Mouse (Mus musculus) MEL (cell line): ENCODE measurements around the gene Rp9. TPM values are rescaled to one million over a fixed set of nuclear protein-coding genes. Genes with fewer than 3 reads are reported as not detected.

Source experiments
- DNase-seq: peaks from one replicate; pipeline ENCODE4 v3.0.0; 2011; ENCODE audit warnings: low read depth, low spot score
- H3K27ac ChIP-seq: 2 replicates; pipeline ENCODE4 v1.5.1; 2012; ENCODE audit warnings: low read depth, mild to moderate bottlenecking, control low read depth, low read length, moderate library complexity; ENCODE audit not compliant: control insufficient read depth
- H3K27me3 ChIP-seq, 2 experiments: fragments of 150-350 bp in 1 of 2; sonication (generic) in 1 of 2; 2 replicates each; pipeline ENCODE4 v1.6.1; 2012; ENCODE audit warnings: low read length in 2 of 2, mild to moderate bottlenecking in 2 of 2, improper control_type of control experiment in 1 of 2, moderate library complexity in 1 of 2; ENCODE audit not compliant: insufficient read depth in 2 of 2, control insufficient read depth in 1 of 2
- H3K36me3 ChIP-seq, 2 experiments: 2 replicates each; pipeline ENCODE4 v1.6.1; 2012 to 2014; ENCODE audit warnings: low read length in 2 of 2, improper control_type of control experiment in 1 of 2, inconsistent platforms in 1 of 2, mild to moderate bottlenecking in 1 of 2; ENCODE audit not compliant: insufficient read depth in 2 of 2, control insufficient read depth in 1 of 2
- H3K4me1 ChIP-seq, 2 experiments: fragments of 150-350 bp in 1 of 2; sonication (generic) in 1 of 2; 2 replicates each; pipeline ENCODE4 v1.6.1; 2012; ENCODE audit warnings: low read length in 2 of 2, improper control_type of control experiment in 1 of 2, mild to moderate bottlenecking in 1 of 2; ENCODE audit not compliant: insufficient read depth in 2 of 2, control insufficient read depth in 1 of 2
- H3K4me3 ChIP-seq, 2 experiments: fragments of 150-350 bp in 1 of 2; sonication (generic) in 1 of 2; 2 replicates each; pipeline ENCODE4 v1.5.1; 2012; ENCODE audit warnings: low read depth in 2 of 2, low read length in 2 of 2, mild to moderate bottlenecking in 2 of 2, moderate library complexity in 2 of 2, control low read depth in 1 of 2, improper control_type of control experiment in 1 of 2; ENCODE audit not compliant: control insufficient read depth in 1 of 2, insufficient read depth in 1 of 2
- H3K79me2 ChIP-seq: 2 replicates; pipeline ENCODE4 v1.6.1; 2012; ENCODE audit warnings: mild to moderate bottlenecking, low read length, moderate library complexity; ENCODE audit not compliant: control insufficient read depth, poor library complexity, insufficient read depth
- H3K9ac ChIP-seq: 2 replicates; pipeline ENCODE4 v1.6.1; 2012; ENCODE audit warnings: low read depth, mild to moderate bottlenecking, control low read depth, low read length, moderate library complexity; ENCODE audit not compliant: control insufficient read depth, poor library complexity, severe bottlenecking
- H3K9me3 ChIP-seq: fragments of 150-350 bp; sonication (generic); replicated peaks from 2 replicates; pipeline ENCODE4 v1.6.1; 2012; ENCODE audit warnings: mild to moderate bottlenecking, low read length, improper control_type of control experiment, moderate library complexity; ENCODE audit not compliant: insufficient read depth
- BHLHE40 ChIP-seq: IDR thresholded peaks from 2 replicates; pipeline ENCODE4 v1.6.1; 2012; ENCODE audit warnings: low read depth, mild to moderate bottlenecking, inconsistent platforms, low read length, improper control_type of control experiment, borderline replicate concordance
- CHD2 ChIP-seq: IDR thresholded peaks from 2 replicates; pipeline ENCODE4 v1.6.1; 2011; ENCODE audit warnings: low read length, improper control_type of control experiment
- CTCF ChIP-seq, 3 experiments: IDR thresholded peaks in 2 of 3; conservative IDR thresholded peaks in 1 of 3; 2 replicates each; pipeline ENCODE4 v1.5.1; 2011 to 2012; ENCODE audit warnings: low read length in 3 of 3, low read depth in 2 of 3, mild to moderate bottlenecking in 2 of 3, improper control_type of control experiment in 1 of 3, inconsistent platforms in 1 of 3, mixed read lengths in 1 of 3, moderate library complexity in 1 of 3; ENCODE audit not compliant: control insufficient read depth in 1 of 3, insufficient read depth in 1 of 3, poor library complexity in 1 of 3, severe bottlenecking in 1 of 3
- E2F4 ChIP-seq: IDR thresholded peaks from 2 replicates; pipeline ENCODE4 v1.6.1; 2011; ENCODE audit warnings: low read depth, low read length, improper control_type of control experiment, borderline replicate concordance
- ELF1 ChIP-seq: IDR thresholded peaks from 2 replicates; pipeline ENCODE4 v1.6.1; 2014; ENCODE audit warnings: low read depth, mild to moderate bottlenecking, inconsistent platforms, low read length, improper control_type of control experiment, moderate library complexity
- ETS1 ChIP-seq: IDR thresholded peaks from 2 replicates; pipeline ENCODE4 v1.6.1; 2012; ENCODE audit warnings: low read depth, mild to moderate bottlenecking, inconsistent platforms, low read length, improper control_type of control experiment, moderate library complexity
- GABPA ChIP-seq: IDR thresholded peaks from 2 replicates; pipeline ENCODE4 v1.6.1; 2012; ENCODE audit warnings: low read depth, mild to moderate bottlenecking, inconsistent platforms, low read length, improper control_type of control experiment, moderate library complexity
- GATA1 ChIP-seq: IDR thresholded peaks from 2 replicates; pipeline ENCODE4 v1.6.1; 2011; ENCODE audit warnings: low read depth, low read length, improper control_type of control experiment
- MAFK ChIP-seq: IDR thresholded peaks from 2 replicates; pipeline ENCODE4 v1.6.1; 2011; ENCODE audit warnings: low read depth, mild to moderate bottlenecking, low read length, improper control_type of control experiment, borderline replicate concordance
- MAZ ChIP-seq: IDR thresholded peaks from 2 replicates; pipeline ENCODE4 v1.6.1; 2012; ENCODE audit warnings: low read depth, mild to moderate bottlenecking, inconsistent platforms, low read length, improper control_type of control experiment
- MEF2A ChIP-seq: IDR thresholded peaks from 2 replicates; pipeline ENCODE4 v1.6.1; 2014; ENCODE audit warnings: low read depth, mild to moderate bottlenecking, inconsistent platforms, low read length, improper control_type of control experiment; ENCODE audit not compliant: poor library complexity, insufficient replicate concordance, severe bottlenecking; ENCODE audit errors: extremely low read depth
- MXI1 ChIP-seq: IDR thresholded peaks from 2 replicates; pipeline ENCODE4 v1.6.1; 2011; ENCODE audit warnings: mild to moderate bottlenecking, low read depth, low read length, improper control_type of control experiment
- NRF1 ChIP-seq: IDR thresholded peaks from 2 replicates; pipeline ENCODE4 v1.6.1; 2014; ENCODE audit warnings: low read depth, mild to moderate bottlenecking, inconsistent platforms, low read length, improper control_type of control experiment, moderate library complexity; ENCODE audit not compliant: poor library complexity, insufficient read depth, severe bottlenecking
- RAD21 ChIP-seq: IDR thresholded peaks from 2 replicates; pipeline ENCODE4 v1.6.1; 2011; ENCODE audit warnings: mild to moderate bottlenecking, low read depth, low read length, improper control_type of control experiment
- RCOR1 ChIP-seq: IDR thresholded peaks from 2 replicates; pipeline ENCODE4 v1.6.1; 2012; ENCODE audit warnings: low read depth, mild to moderate bottlenecking, inconsistent platforms, low read length, improper control_type of control experiment
- SMC3 ChIP-seq: IDR thresholded peaks from 2 replicates; pipeline ENCODE4 v1.6.1; 2011; ENCODE audit warnings: low read depth, low read length, improper control_type of control experiment
- TAL1 ChIP-seq: IDR thresholded peaks from 2 replicates; pipeline ENCODE4 v1.6.1; 2012; ENCODE audit warnings: mild to moderate bottlenecking, inconsistent platforms, low read length, moderate library complexity, mixed read lengths
- TBP ChIP-seq: IDR thresholded peaks from 2 replicates; pipeline ENCODE4 v1.8.0; 2011; ENCODE audit warnings: low read depth, low read length, improper control_type of control experiment
- USF1 ChIP-seq: IDR thresholded peaks from 2 replicates; pipeline ENCODE4 v1.6.1; 2014; ENCODE audit warnings: low read depth, mild to moderate bottlenecking, inconsistent platforms, low read length, improper control_type of control experiment, moderate library complexity
- ZMIZ1 ChIP-seq: IDR thresholded peaks from 2 replicates; pipeline ENCODE4 v1.6.1; 2012; ENCODE audit warnings: low read depth, mild to moderate bottlenecking, inconsistent platforms, low read length, improper control_type of control experiment, moderate library complexity
- polyA plus RNA-seq, 2 experiments: library from polyadenylated mRNA; stranded (reverse) in 1 of 2; unstranded in 1 of 2; fragments of >175 nt in 1 of 2; fragments of >200 nt in 1 of 2; gene quantifications; 2 replicates each; pipeline versions ENCODE4 v1.2.1 to v1.2.4; 2012; ENCODE audit warnings: low replicate concordance in 2 of 2, low read depth in 1 of 2; ENCODE audit not compliant: insufficient read length in 2 of 2, insufficient read depth in 1 of 2, missing spikeins in 1 of 2
- total RNA-seq: library from RNA; depleted of rRNA; stranded (reverse); fragments of 300-350 nt; gene quantifications from 2 replicates; pipeline ENCODE4 v1.2.3, GENCODE M21; 2012

Rp9 gene
- total and polyA plus RNA-seq, 3 experiments = 225 to 417 (median 405) TPM

GRCm38 (mm10) chr9:22411002-22411857 lies 58.3 kb downstream of the Rp9 start, which contains the start of gene 9530077C05Rik (continued):
- TF ChIP-seq TAL1 (no peak), E2F4 (peak; percentile 94; the same call in 1 of the 2 replicates), RAD21 (peak; percentile 23), USF1 (peak; percentile 56; the same call in 1 of the 2 replicates), MXI1 (peak; percentile 99), TBP (peak; percentile 86), MEF2A (0 out of 2 replicates have a peak, but pooled peaks have one; percentile 29), ZMIZ1 (no peak), GATA1 (no peak), ETS1 (peak; percentile 60; the same call in 1 of the 2 replicates), ELF1 (peak; percentile 92), CHD2 (no peak), CTCF (IDR thresholded peaks at IDR 0.05 in 2 of 3, conservative IDR thresholded peaks at IDR 0.05 in 1 of 3; ENCODE audit: control insufficient read depth in 1 of 3, insufficient read depth in 1 of 3, low read depth in 2 of 3, low read length in 3 of 3, poor library complexity in 1 of 3, severe bottlenecking in 1 of 3) (peak; percentile 99), BHLHE40 (peak; percentile 76), RCOR1 (peak; percentile 48; the same call in 1 of the 2 replicates), MAFK (no peak), GABPA (no peak), NRF1 (peak; percentile 61)

- TF ChIP-seq SMC3 (peak; percentile 43), CTCF (IDR thresholded peaks at IDR 0.05 in 2 of 3, conservative IDR thresholded peaks at IDR 0.05 in 1 of 3; ENCODE audit: control insufficient read depth in 1 of 3, insufficient read depth in 1 of 3, low read depth in 2 of 3, low read length in 3 of 3, poor library complexity in 1 of 3, severe bottlenecking in 1 of 3) (peak; percentile 34 to 57 (median 35)), USF1 (no peak), MAZ (no peak), NRF1 (no peak), RAD21 (peak; percentile 44)
- Histone ChIP-seq H3K27ac (no peak overlapping the region), H3K4me3 (no peak overlapping the region), H3K9me3 (no peaks in the 10 kb centered on the region), H3K9ac (no peak overlapping the region), H3K27me3 (no peaks in the 10 kb centered on the region), H3K4me1 (peaks cover 0 to 7% of the 10 kb centered on the region in 2 experiments; a peak in 1 of 4 replicates), H3K79me2 (no peaks in the 10 kb centered on the region; the same call in 1 of the 2 replicates), H3K36me3 (peaks cover 0 to 8% of the 10 kb centered on the region in 2 experiments; a peak in 2 of 4 replicates)
- DNase-seq = peak; percentile 61
Observed at GRCm38 (mm10) chr9:22409501-22409900, 60.0 kb downstream of the Rp9 start.
